Mouse (Mus musculus): Measurements from ENCODE around the gene Ypel1.

DNA sequence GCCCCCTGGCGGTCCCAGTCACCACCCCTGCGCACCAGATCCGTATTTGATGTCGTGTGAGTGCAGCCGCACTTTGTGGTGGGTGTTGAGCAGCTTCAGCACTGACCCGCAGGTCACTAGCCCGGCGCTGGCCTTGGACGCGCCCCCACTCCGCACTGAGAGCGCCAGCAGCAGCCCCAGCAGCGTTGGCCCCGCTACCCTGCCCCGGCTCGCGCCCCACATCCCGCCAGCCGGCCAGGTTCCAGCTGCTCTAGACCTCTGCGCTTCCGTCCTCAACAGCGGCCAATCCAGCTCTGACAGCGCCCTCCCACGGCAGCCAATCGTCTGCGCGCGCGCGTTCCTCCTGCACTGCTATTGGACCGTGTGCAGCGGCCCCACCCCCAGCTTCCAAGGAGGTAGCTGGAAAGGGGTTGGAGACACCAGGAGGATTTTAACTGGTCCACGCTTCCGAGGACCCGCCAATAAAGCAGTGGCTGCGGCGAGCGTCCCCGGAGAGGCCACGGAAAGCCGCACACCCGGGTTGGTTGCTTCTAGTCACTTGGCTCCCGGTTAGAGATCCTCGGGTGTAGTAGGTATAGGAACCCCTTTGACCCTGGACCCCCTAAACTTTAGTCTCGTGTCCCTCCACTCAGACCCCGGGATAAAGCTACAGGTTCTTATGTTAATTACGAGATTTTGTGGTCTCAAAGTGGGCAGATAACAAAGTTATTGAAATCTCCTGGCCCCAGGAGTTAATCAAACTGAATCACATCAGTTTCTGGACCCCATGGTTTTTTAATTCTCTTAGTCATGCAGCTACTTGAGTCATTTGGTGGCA lies 62.8 kb downstream of the Ypel1 start, which contains the start of gene Sdf2l1:
- peak; percentile 60 for TF ChIP-seq CTCF (IDR thresholded peaks at IDR 0.05)
- no peak for TF ChIP-seq EP300 (IDR thresholded peaks at IDR 0.05)

All from lung, postnatal 0 days (tissue).